Mouse (Mus musculus) lung, postnatal 0 days (tissue): Measurements from ENCODE around the gene Ptpn21. TPM values are rescaled to one million over a fixed set of nuclear protein-coding genes. Genes with fewer than 3 reads are reported as not detected.

Experiments used
- ATAC-seq: fragments of 200-750 bp; cut with Nextera tagmentation; 2 replicates; pipeline ENCODE4 v1.8.0; 2017; ENCODE audit warnings: moderate library complexity
- DNase-seq: peaks from one replicate; pipeline ENCODE4 v3.0.0-alpha.2; 2016; ENCODE audit warnings: low spot score
- H3K27ac ChIP-seq: fragments of 300-500 bp; sonication (generic); 2 replicates; pipeline ENCODE4 v1.5.1; 2014; ENCODE audit warnings: antibody characterized with exemption, mild to moderate bottlenecking, low read length, mixed read lengths
- H3K27me3 ChIP-seq: fragments of 300-500 bp; sonication (generic); replicated peaks from 2 replicates; pipeline ENCODE4 v1.6.1; 2014; ENCODE audit warnings: low read length, mixed read lengths; ENCODE audit not compliant: insufficient read depth
- H3K36me3 ChIP-seq: fragments of 300-500 bp; sonication (generic); 2 replicates; pipeline ENCODE4 v1.6.1; 2014; ENCODE audit warnings: low read length, mixed read lengths; ENCODE audit not compliant: insufficient read depth
- H3K4me1 ChIP-seq: fragments of 300-500 bp; sonication (generic); 2 replicates; pipeline ENCODE4 v1.6.1; 2014; ENCODE audit warnings: antibody characterized with exemption, low read depth, low read length, mixed read lengths; ENCODE audit not compliant: insufficient read depth
- H3K4me2 ChIP-seq: fragments of 300-500 bp; sonication (generic); replicated peaks from 2 replicates; pipeline ENCODE4 v1.6.1; 2014; ENCODE audit warnings: low read depth, mild to moderate bottlenecking, low read length, moderate library complexity, mixed read lengths
- H3K4me3 ChIP-seq: fragments of 300-500 bp; sonication (generic); 2 replicates; pipeline ENCODE4 v1.5.1; 2014; ENCODE audit warnings: low read depth, low read length
- H3K9ac ChIP-seq: fragments of 300-500 bp; sonication (generic); replicated peaks from 2 replicates; pipeline ENCODE4 v1.6.1; 2014; ENCODE audit warnings: low read depth, mild to moderate bottlenecking
- H3K9me3 ChIP-seq: fragments of 300-500 bp; sonication (generic); 2 replicates; pipeline ENCODE4 v1.6.1; 2016; ENCODE audit warnings: low read length, mixed read lengths
- CTCF ChIP-seq: IDR thresholded peaks from 2 replicates; pipeline ENCODE4 v1.5.1; 2016; ENCODE audit warnings: antibody characterized with exemption, mild to moderate bottlenecking
- EP300 ChIP-seq: IDR thresholded peaks from 2 replicates; pipeline ENCODE4 v1.6.1; 2016; ENCODE audit warnings: antibody characterized with exemption, mild to moderate bottlenecking, control low read depth
- WGBS: fragments of 180-500 bp; shearing (Covaris S2); extraction: QIAGEN DNeasy Blood & Tissue Kit; methylation state at CpG from one replicate; pipeline ENCODE4 v1.1.7; 2014; 5-methylcytosine and 5-hydroxymethylcytosine counted together
- polyA plus RNA-seq: library from polyadenylated mRNA; unstranded; fragments of >200 nt; fragmentation: Nextera tagmentation; extraction: Ambion mirVana; gene quantifications from 2 replicates; pipeline ENCODE4 v1.2.1, GENCODE M21; 2015

Ptpn21 gene
- polyA plus RNA-seq, 1 experiment from 2014 or later: 10.0 TPM

DNA sequence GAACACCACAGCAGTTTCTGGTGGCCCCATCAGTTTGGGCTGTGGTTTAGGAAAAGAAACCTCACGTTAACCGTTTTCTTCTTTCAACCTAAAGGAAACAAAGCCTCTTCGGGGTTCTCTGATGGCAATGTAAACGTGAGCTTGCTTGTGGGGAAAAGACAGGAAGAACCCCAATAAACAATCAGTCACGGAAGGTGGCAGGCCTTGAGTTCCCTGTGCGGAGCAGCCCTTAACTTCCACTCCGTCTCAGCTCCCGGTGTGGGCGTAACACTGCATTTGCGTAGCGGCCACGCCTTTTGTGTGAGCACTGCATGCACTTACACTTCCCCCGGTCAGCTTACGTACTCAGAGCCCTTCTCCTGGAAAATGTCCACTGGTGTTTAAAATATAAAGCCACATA is 59.9 kb downstream of the Ptpn21 start:
- DNase-seq (no peak), ATAC-seq (no peak)
- Histone ChIP-seq H3K9me3 (no peaks in the 10 kb centered on the region), H3K27ac (no peak overlapping the region), H3K4me2 (no peak overlapping the region), H3K4me1 (no peaks in the 10 kb centered on the region), H3K4me3 (no peak overlapping the region), H3K36me3 (peaks cover 29% of the 10 kb centered on the region), H3K9ac (no peak overlapping the region), H3K27me3 (no peaks in the 10 kb centered on the region)
- no peak for TF ChIP-seq EP300
- WGBS: 39% methylated on average over 14 of the region's 14 CpGs

DNA sequence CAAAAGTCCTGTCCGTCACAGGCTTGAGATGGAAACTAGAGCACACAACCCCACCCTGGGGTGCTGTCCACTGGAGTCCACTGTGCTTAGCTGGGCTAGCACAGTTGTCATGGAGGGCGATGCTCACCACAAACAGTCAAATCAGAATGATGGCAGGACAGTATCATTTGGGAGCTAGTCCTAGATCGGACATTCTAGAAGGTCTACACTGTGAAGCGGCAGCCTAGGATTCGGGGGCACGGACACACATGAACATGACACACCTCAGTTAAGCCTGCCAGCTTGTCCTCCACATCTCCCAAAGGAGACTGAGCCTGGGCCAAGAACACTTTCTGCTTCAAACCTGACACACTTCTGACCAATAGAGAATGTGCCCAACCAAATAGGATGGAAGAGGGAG is 60.3 kb downstream of the Ptpn21 start:
- Histone ChIP-seq H3K27me3 (no peaks in the 10 kb centered on the region), H3K36me3 (peaks cover 26% of the 10 kb centered on the region), H3K4me2 (no peak overlapping the region), H3K9ac (no peak overlapping the region), H3K27ac (no peak overlapping the region), H3K9me3 (no peaks in the 10 kb centered on the region), H3K4me1 (no peaks in the 10 kb centered on the region), H3K4me3 (no peak overlapping the region)
- DNase-seq (no peak), ATAC-seq (no peak)
- TF ChIP-seq CTCF (no peak), EP300 (no peak)
- whole genome bisulfite sequencing: 94% methylated on average over 6 of the region's 6 CpGs

DNA sequence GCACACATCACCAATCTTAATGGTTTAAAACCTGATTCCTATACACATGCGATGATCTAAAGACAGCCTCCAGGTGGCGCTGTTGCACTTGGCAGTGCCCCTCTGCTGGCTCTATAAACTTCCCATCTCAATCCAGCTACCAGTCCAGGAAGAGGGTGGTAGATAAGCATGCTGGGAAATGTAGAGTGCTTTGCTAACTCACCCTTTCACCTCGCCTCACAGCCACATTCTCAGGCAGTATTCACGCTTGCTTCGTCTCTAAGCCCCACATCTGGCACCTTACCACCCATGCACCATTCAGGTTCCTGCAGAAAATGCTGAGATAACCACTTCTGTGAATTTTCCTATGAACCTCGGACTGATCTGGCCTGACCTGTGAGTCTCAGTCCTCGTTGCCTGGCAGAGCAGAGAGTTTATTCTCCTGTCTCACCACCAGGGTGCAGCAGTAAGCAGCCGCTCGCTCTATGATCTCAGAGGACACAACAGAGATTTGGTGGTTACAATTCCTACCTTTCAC is 62.5 kb downstream of the Ptpn21 start:
- peak; percentile 95 for ATAC-seq
- no peak; the same call in 1 of the 2 replicates for TF ChIP-seq EP300
- TF ChIP-seq CTCF: peak; percentile 81
- Histone ChIP-seq H3K9ac (no peak overlapping the region), H3K27me3 (no peaks in the 10 kb centered on the region), H3K9me3 (no peaks in the 10 kb centered on the region), H3K27ac (no peak overlapping the region; the same call in 1 of the 2 replicates), H3K4me2 (peak overlapping the region; percentile 52), H3K4me3 (peak overlapping the region; percentile 23), H3K36me3 (peaks cover 13% of the 10 kb centered on the region), H3K4me1 (no peaks in the 10 kb centered on the region)
- 12% methylated on average over 9 of the region's 9 CpGs for WGBS
- DNase-seq: peak; percentile 95

DNA sequence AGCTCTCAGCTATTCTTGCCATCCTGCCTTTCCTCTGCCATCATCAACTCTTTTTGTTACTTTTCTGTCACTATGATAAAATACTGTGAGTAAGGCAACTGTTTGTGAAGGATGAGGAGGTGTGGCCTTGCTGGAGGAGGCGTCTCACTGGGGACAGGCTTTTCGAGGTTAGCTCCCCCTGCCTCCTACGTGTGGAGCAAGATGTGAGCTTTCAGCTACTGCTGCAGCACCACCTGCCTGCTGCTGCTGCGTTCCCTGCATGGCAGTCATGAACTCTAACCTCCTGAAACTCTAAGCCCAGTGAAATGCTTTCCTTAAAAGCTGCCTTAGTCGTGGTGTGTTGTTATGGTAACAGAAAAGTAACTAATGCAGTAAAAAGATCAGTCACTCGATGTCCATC is 63.3 kb downstream of the Ptpn21 start:
- TF ChIP-seq CTCF (0 out of 2 replicates have a peak, but pooled peaks have one; percentile 20), EP300 (no peak)
- H3K4me1 ChIP-seq: no peaks in the 10 kb centered on the region
- H3K4me2 ChIP-seq: no peak overlapping the region
- 65% methylated on average over 6 of the region's 6 CpGs for WGBS
- ATAC-seq (no peak), DNase-seq (no peak)
- H3K9me3 ChIP-seq: no peaks in the 10 kb centered on the region
- no peak overlapping the region for H3K27ac ChIP-seq
- no peak overlapping the region for H3K4me3 ChIP-seq
- peaks cover 5% of the 10 kb centered on the region; the same call in 1 of the 2 replicates for H3K36me3 ChIP-seq
- H3K9ac ChIP-seq: no peak overlapping the region
- H3K27me3 ChIP-seq: no peaks in the 10 kb centered on the region

DNA sequence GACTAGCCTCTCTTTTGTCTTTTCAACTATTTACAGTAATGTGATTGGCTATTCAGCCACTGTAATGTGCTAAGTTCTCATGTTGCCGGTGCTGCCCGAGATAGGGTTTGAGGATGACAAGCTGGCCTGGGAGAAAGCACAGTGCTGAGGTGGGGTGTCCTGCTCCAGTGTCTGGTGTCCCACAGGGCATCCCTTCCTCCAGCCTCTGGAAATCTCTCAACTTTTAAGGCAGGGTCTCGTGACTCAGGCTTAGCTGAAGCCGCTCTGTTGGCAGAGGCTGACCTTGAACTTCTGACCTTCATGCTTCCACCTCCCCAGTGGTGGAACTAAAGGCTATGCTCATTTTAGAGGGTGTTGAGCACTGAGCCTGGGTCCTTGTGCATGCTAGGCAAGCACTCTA is 66.8 kb downstream of the Ptpn21 start:
- Histone ChIP-seq H3K9ac (no peak overlapping the region), H3K27me3 (no peaks in the 10 kb centered on the region), H3K27ac (no peak overlapping the region), H3K9me3 (no peaks in the 10 kb centered on the region), H3K4me3 (no peak overlapping the region), H3K4me2 (no peak overlapping the region), H3K36me3 (no peaks in the 10 kb centered on the region), H3K4me1 (no peaks in the 10 kb centered on the region)
- DNase-seq (no peak), ATAC-seq (no peak)
- TF ChIP-seq CTCF: no peak
- no peak for TF ChIP-seq EP300
- 77% methylated on average over 4 of the region's 4 CpGs for WGBS

DNA sequence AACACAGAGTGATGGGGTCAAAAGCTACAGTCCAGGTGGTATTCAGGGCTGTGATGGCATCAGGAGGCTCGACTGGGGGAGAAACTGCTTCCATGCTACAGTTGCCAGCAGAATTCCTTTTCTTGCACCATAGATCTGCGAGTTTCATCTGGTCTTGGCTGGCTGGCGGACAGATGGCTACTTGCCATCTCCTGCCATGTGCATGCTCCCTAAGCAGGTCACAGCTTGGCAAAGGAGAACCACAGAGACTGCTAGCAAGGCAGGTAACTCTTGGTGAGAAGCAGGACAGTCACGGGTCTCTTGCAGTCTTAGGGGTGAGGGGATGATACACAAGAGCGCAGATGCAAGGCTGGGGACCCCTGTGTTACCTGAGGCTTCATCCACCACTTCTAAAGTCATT is 67.3 kb downstream of the Ptpn21 start:
- ATAC-seq (no peak), DNase-seq (no peak)
- H3K4me3 ChIP-seq: no peak overlapping the region
- no peak overlapping the region for H3K9ac ChIP-seq
- no peak overlapping the region for H3K27ac ChIP-seq
- no peaks in the 10 kb centered on the region for H3K36me3 ChIP-seq
- 84% methylated on average over 5 of the region's 5 CpGs for WGBS
- H3K4me2 ChIP-seq: no peak overlapping the region
- H3K9me3 ChIP-seq: no peaks in the 10 kb centered on the region
- TF ChIP-seq CTCF (no peak), EP300 (no peak)
- no peaks in the 10 kb centered on the region for H3K4me1 ChIP-seq
- H3K27me3 ChIP-seq: no peaks in the 10 kb centered on the region

DNA sequence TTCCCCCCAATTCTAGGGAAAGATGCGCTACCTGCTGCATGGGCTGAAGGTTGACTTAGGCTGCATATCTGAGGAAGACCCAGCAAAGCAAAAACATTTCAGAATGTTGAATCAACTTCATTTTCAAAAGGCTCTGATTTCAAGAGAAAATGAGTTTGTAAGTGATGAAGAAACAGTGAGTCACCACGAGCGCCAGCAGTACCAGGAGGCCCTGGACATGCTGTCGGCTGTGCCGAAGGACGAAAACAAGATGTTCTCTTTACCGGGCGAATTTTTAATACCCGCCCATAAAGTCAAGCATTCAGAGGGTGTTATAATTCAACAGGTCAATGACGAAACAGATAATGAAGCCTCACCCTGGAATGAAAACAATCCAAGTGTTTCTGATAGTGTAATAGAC is 68.1 kb downstream of the Ptpn21 start:
- Histone ChIP-seq H3K9me3 (no peaks in the 10 kb centered on the region), H3K27ac (no peak overlapping the region), H3K4me2 (no peak overlapping the region), H3K4me3 (no peak overlapping the region), H3K36me3 (no peaks in the 10 kb centered on the region), H3K27me3 (no peaks in the 10 kb centered on the region), H3K4me1 (no peaks in the 10 kb centered on the region), H3K9ac (no peak overlapping the region)
- DNase-seq (no peak), ATAC-seq (no peak; the same call in 1 of the 2 replicates)
- 77% methylated on average over 10 of the region's 10 CpGs for WGBS
- TF ChIP-seq EP300 (no peak), CTCF (no peak)
